Mouse (Mus musculus) right cerebral cortex, postnatal 25 days (tissue): ENCODE results near the gene Pga5.

Experiments used
- DNase-seq: peaks from one replicate; pipeline ENCODE4 v3.0.0; 2022

Gene Pga5

DNA sequence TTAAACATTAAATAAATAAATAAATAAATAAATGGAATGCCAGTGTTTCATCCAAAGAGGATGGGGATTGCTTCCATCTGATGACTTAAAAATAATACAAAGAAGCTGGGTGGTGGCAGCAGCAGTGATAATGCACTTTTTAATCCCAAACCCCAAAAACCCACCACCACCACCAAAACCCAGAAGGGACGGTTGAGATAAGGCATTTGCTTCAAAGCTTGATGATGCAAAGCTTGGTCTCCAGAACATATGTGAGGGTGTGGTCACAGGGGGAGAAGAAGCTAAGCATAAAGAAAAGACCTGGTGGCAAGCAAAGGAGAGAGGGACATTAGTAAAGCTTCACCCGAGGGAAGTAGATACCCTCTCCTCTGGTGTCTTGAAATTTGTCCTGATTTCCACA, 16.0 kb downstream of the Pga5 start:
- DNase-seq, result no peak

DNA sequence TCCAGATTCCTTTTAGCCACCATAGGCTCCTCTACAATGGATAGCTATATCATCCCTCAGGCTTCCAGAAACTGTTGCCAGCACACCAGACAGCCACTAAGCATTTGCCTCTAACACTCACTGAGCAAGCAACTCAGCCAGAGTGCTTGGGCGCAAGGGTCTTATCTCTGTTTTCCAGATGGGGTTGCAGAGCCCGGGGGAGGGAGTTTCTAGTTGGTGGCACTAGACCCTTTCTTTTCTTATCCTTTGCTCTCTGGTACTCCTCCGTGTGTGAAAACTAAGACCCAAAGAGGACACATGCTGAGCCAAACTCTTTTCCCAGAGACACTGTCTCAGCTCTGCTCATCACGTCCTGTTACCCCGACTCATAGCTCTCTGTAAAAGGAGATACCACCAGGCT, 16.5 kb downstream of the Pga5 start:
- no peak for DNase-seq

GRCm38 (mm10) chr19:10658406-10658805, 19.5 kb downstream of the Pga5 start:
- no peak for DNase-seq

- DNase-seq, result no peak
Measured at GRCm38 (mm10) chr19:10657742-10658141, 20.1 kb downstream of the Pga5 start.

DNA sequence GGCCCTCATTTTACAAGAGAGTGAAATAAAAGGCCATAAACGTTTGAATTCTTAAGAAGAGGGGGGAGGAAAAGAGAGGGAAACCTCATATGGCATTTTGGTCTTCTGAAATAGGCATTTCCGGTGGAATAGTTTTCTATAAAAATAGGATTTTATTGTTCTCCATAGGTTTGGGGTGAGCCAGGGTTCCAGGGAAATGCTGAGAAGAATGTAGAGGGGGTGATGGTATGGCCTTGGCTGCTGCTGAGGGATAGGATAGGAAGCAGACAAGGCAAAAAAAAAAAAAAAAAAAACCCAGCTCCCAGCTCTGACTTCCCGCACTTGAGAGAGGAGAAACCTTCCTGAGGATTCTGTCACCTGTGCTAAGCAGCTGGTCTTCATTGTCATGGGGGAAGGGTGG, 21.8 kb downstream of the Pga5 start:
- DNase-seq, result no peak

- no peak for DNase-seq
Measured at GRCm38 (mm10) chr19:10648156-10648555, 29.7 kb downstream of the Pga5 start.

- DNase-seq, result no peak
Measured at GRCm38 (mm10) chr19:10645616-10646015, 32.3 kb downstream of the Pga5 start.

DNA sequence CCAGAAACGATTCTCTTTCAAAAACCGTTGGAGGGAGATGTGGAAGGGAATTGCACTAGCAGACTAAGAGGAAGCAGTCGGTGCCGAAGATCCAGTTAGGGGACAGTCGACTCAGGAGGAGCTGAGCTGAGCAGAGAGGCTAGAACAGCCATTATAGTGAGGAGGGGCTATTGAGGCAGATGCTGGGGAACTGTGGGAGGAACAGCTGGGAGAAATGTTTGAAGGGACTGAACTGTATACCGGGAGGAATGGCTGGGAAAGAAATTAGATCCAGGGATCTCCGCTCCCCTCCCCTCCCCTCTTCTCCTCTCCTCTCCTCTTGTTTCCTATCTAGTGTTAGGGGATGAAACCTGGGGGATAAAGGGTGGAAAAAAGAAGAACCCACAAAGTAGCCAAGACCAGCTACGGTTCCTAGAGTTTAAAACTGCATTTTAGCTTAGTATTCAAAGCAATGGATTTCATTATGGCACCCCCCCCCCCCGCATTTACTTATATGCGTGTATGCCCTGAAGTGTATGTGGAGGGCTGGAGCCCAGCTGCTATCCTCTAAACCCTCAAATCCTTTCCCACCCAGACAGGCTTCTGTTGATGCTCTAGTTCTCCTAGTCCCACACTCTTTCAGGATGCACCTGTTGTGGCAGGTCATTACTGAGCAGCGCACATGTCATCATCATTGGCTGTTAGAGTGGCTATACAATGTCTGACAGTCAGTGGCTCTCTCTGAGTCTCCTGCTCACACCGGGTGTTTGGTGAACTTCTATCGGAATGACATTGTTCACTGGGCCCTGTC, 37.1 kb downstream of the Pga5 start:
- no peak for DNase-seq

GRCm38 (mm10) chr19:10640080-10640479, 37.8 kb downstream of the Pga5 start:
- DNase-seq, result no peak

- no peak for DNase-seq
Measured at GRCm38 (mm10) chr19:10637840-10638239, 40.0 kb downstream of the Pga5 start.

- peak; percentile 65 for DNase-seq
Measured at GRCm38 (mm10) chr19:10634872-10635318, 43.0 kb downstream of the Pga5 start.

DNA sequence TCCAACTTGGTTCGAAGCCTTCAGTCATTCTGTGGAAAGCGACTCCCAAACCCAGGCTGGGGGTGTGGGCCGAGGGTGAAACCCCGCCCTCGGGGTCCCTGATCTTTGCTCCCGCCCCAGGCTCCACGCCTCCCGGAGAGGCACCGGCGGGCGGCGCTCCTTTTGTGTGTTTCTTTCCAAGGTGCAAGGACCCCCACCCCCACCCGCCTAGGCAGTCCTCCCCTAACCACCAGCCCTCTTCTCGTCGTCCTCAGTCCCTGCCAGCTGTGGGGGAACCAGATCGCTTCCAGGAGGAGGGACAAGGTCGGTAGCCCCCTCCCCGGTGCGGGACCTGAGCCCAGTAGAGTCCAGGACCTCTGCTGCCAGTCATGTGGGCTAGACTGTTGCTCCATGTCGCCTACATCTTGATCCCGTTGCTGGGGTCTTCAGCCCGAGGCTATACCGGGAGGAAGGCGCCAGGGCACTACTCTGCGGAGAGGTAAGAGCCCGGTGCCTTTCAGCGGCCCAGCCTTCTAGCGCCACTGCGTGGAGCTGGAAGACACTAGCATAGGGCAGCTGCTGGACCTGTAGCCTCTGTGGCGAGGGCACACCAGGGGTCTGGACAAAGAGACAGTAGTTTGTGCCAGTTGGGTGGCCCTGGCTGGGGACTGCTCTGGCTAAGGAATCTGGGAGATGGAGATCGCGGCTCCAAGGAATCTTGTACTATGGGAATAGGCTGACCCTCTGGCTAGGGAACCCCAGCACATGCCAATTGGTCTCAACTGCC, 43.6 kb downstream of the Pga5 start, which contains the start of gene Vwce:
Gene Vwce, plus strand, starts transcription at position 108 of the 766 bp plus-strand sequence.
- DNase-seq, result no peak
